Mouse (Mus musculus) limb, embryonic 14.5 days (tissue): ENCODE measurements at regions not wholly inside any gene's neighbourhood (a gene's known extent, or its start where the extent isn't known, plus 50 kb on each side); places are given as distances from the start of the nearest gene placed in this dataset.

Experiments
- ATAC-seq: fragments of 200-750 bp; cut with Nextera tagmentation; 2 replicates; pipeline ENCODE4 v1.8.0; 2017; ENCODE audit warnings: low read depth, moderate number of reproducible peaks, moderate TSS enrichment; ENCODE audit not compliant: low FRiP score
- DNase-seq: peaks from one replicate; pipeline ENCODE4 v3.0.0-alpha.2; 2015; ENCODE audit warnings: low spot score
- H3K27ac ChIP-seq: fragments of 300-500 bp; sonication (generic); replicated peaks from 2 replicates; pipeline ENCODE4 v1.5.1; 2014; ENCODE audit warnings: low read depth, mild to moderate bottlenecking, low read length, moderate library complexity, mixed read lengths
- H3K27me3 ChIP-seq: fragments of 300-500 bp; sonication (generic); 2 replicates; pipeline ENCODE4 v1.6.1; 2014; ENCODE audit warnings: low read length, mixed read lengths; ENCODE audit not compliant: control insufficient read depth, insufficient read depth
- H3K36me3 ChIP-seq: fragments of 300-500 bp; sonication (generic); 2 replicates; pipeline ENCODE4 v1.6.1; 2014; ENCODE audit warnings: mild to moderate bottlenecking, low read length, moderate library complexity, mixed read lengths; ENCODE audit not compliant: control insufficient read depth, insufficient read depth
- H3K4me1 ChIP-seq: fragments of 300-500 bp; sonication (generic); 2 replicates; pipeline ENCODE4 v1.6.1; 2014; ENCODE audit warnings: antibody characterized with exemption, low read length, mixed read lengths; ENCODE audit not compliant: control insufficient read depth, insufficient read depth
- H3K4me2 ChIP-seq: fragments of 300-500 bp; sonication (generic); replicated peaks from 2 replicates; pipeline ENCODE4 v1.6.1; 2014; ENCODE audit warnings: low read depth, mild to moderate bottlenecking, low read length, moderate library complexity; ENCODE audit not compliant: severe bottlenecking
- H3K4me3 ChIP-seq: fragments of 300-500 bp; sonication (generic); replicated peaks from 2 replicates; pipeline ENCODE4 v1.5.1; 2014; ENCODE audit warnings: low read length
- H3K9ac ChIP-seq: fragments of 300-500 bp; sonication (generic); 2 replicates; pipeline ENCODE4 v1.6.1; 2014; ENCODE audit warnings: mild to moderate bottlenecking, low read depth, low read length, moderate library complexity; ENCODE audit not compliant: severe bottlenecking
- H3K9me3 ChIP-seq: fragments of 300-500 bp; sonication (generic); 2 replicates; pipeline ENCODE4 v1.6.1; 2016; ENCODE audit warnings: low read length; ENCODE audit not compliant: control insufficient read depth
- POLR2A ChIP-seq: fragments of 200-500 bp; IDR thresholded peaks from 2 replicates; pipeline ENCODE4 v1.8.0; 2012; ENCODE audit warnings: inconsistent platforms, mild to moderate bottlenecking, moderate library complexity, borderline replicate concordance; ENCODE audit not compliant: insufficient read depth, insufficient read length; ENCODE audit errors: extremely low read depth
- WGBS: fragments of 180-500 bp; shearing (Covaris S2); extraction: QIAGEN DNeasy Blood & Tissue Kit; methylation state at CpG from one replicate; pipeline ENCODE4 v1.1.7; 2014; 5-methylcytosine and 5-hydroxymethylcytosine counted together

DNA sequence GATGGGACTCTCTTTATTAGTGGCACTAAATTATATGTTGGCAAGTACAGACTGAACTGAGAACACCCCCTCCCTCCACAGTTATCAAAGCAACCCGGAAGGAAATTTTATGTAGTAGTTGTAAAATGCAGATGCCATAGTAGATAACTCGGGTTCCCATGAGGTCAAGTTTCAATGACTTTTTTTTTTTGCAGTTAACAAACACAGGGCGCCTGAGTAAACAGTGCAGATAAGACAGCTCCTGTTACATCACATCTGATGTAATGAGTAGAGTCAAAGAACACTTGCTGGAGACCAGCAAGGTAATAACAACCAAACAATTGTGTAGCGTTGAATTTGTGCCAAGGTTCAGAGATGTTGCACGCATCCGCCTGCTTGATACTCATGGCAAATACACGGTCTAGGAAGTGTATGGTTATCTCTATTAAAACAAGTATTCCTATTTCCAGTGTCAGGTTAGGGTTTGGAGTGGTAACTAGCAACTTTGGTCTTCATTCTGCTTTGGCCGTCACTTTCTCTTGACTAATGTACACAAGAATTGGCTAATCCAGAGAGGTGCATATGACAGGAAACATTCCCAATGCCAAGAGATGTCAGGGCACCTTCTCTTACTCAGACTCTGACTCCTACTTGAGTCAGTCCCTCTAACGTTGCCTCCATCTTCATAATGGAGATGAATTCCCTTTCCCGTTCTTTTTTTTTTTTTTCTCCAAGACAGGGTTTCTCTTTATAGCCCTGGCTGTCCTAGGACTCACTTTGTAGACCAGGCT is 66.3 kb upstream of the Sp4 start:
- H3K4me3 ChIP-seq: no peak overlapping the region
- H3K9me3 ChIP-seq: no peaks in the 10 kb centered on the region
- 57% methylated on average over 10 of the region's 10 CpGs for WGBS
- H3K9ac ChIP-seq: no peak overlapping the region
- no peak for TF ChIP-seq POLR2A
- H3K4me1 ChIP-seq: no peaks in the 10 kb centered on the region
- ATAC-seq (no peak), DNase-seq (no peak)
- no peaks in the 10 kb centered on the region for H3K36me3 ChIP-seq
- no peaks in the 10 kb centered on the region for H3K27me3 ChIP-seq
- H3K27ac ChIP-seq: no peak overlapping the region
- no peak overlapping the region for H3K4me2 ChIP-seq

DNA sequence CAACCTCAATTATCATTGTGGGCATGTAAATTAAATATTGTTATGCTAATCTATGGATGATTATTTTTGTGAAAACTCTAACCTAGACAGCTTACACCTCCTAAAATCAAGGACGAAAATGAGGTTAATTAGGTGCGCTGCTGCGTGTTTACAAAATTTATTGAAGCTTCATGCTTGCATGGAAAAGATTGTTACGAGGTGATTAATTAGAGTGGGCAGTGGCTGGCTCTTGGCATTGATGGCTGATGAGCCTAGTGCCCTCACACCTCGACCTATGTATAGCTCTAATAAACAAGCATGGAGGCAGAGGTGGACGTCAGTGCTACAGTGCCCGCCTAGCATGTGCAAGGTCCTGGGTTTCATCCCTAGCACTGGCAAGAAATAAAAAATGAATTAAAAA is 51.6 kb upstream of the Sp4 start:
- WGBS: 63% methylated on average over 7 of the region's 7 CpGs
- no peak for ATAC-seq
- no peaks in the 10 kb centered on the region for H3K9me3 ChIP-seq
- no peaks in the 10 kb centered on the region for H3K4me1 ChIP-seq
- TF ChIP-seq POLR2A: no peak
- DNase-seq: no peak
- H3K4me3 ChIP-seq: no peak overlapping the region
- H3K36me3 ChIP-seq: no peaks in the 10 kb centered on the region
- H3K4me2 ChIP-seq: no peak overlapping the region
- no peak overlapping the region for H3K9ac ChIP-seq
- H3K27ac ChIP-seq: no peak overlapping the region
- no peaks in the 10 kb centered on the region for H3K27me3 ChIP-seq

DNA sequence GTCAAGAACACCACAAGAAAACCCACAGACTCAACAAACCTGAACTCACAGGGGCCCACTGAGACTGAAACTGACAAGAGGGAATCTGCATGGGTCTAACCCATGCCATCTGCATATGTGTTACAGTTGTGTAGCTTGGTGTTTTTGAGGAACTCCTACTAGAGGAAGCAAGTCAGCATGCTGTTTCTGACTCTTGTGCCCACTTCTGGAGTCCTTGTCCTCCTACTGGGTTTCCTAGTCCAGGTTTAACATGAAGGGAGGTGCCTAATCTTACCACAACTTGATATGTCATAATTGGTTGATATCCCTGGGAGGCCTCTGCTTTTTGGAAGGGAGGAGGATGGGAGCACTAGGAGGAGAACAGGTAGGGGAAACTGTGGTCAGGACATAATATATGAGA is 50.2 kb upstream of the Sp4 start:
- TF ChIP-seq POLR2A: no peak
- no peak overlapping the region for H3K27ac ChIP-seq
- H3K4me2 ChIP-seq: no peak overlapping the region
- no peak overlapping the region for H3K9ac ChIP-seq
- no peak overlapping the region for H3K4me3 ChIP-seq
- H3K9me3 ChIP-seq: no peaks in the 10 kb centered on the region
- no peaks in the 10 kb centered on the region for H3K36me3 ChIP-seq
- ATAC-seq: no peak
- no peaks in the 10 kb centered on the region for H3K4me1 ChIP-seq
- DNase-seq: no peak
- H3K27me3 ChIP-seq: no peaks in the 10 kb centered on the region
